Mouse (Mus musculus) liver, embryonic 13.5 days (tissue): Measurements from ENCODE around the gene 0610030E20Rik. TPM values are rescaled to one million over a fixed set of nuclear protein-coding genes. Genes with fewer than 3 reads are reported as not detected.

Source experiments
- ATAC-seq: fragments of 200-750 bp; cut with Nextera tagmentation; 2 replicates; pipeline ENCODE4 v1.8.0; 2017; ENCODE audit warnings: low read depth, mild to moderate bottlenecking, moderate number of reproducible peaks, moderate library complexity
- DNase-seq: peaks from one replicate; pipeline ENCODE4 v3.0.0; 2022
- H3K27ac ChIP-seq: fragments of 300-500 bp; sonication (generic); 2 replicates; pipeline ENCODE4 v1.5.1; 2015; ENCODE audit warnings: moderate library complexity, mild to moderate bottlenecking, inconsistent platforms
- H3K27me3 ChIP-seq: fragments of 300-500 bp; sonication (generic); 2 replicates; pipeline ENCODE4 v1.6.1; 2015; ENCODE audit warnings: mild to moderate bottlenecking, inconsistent platforms
- H3K36me3 ChIP-seq: fragments of 300-500 bp; sonication (generic); 2 replicates; pipeline ENCODE4 v1.6.1; 2015; ENCODE audit warnings: mild to moderate bottlenecking, inconsistent platforms
- H3K4me1 ChIP-seq: fragments of 300-500 bp; sonication (generic); replicated peaks from 2 replicates; pipeline ENCODE4 v1.6.1; 2015; ENCODE audit warnings: inconsistent platforms
- H3K4me2 ChIP-seq: fragments of 300-500 bp; sonication (generic); 2 replicates; pipeline ENCODE4 v1.6.1; 2015; ENCODE audit warnings: inconsistent platforms, mild to moderate bottlenecking, moderate library complexity
- H3K4me3 ChIP-seq: fragments of 300-500 bp; sonication (generic); replicated peaks from 2 replicates; pipeline ENCODE4 v1.5.1; 2015; ENCODE audit warnings: mild to moderate bottlenecking, inconsistent platforms
- H3K9ac ChIP-seq: fragments of 300-500 bp; sonication (generic); 2 replicates; pipeline ENCODE4 v1.6.1; 2015; ENCODE audit warnings: mild to moderate bottlenecking, inconsistent platforms
- H3K9me3 ChIP-seq: fragments of 300-500 bp; sonication (generic); replicated peaks from 2 replicates; pipeline ENCODE4 v1.6.1; 2016; ENCODE audit warnings: inconsistent platforms
- WGBS: fragments of 180-500 bp; shearing (Covaris S2); methylation state at CpG from one replicate; pipeline ENCODE4 v1.1.7; 2015; ENCODE audit not compliant: insufficient replicate concordance; 5-methylcytosine and 5-hydroxymethylcytosine counted together
- polyA plus RNA-seq: library from polyadenylated mRNA; unstranded; fragments of >200 nt; fragmentation: Nextera tagmentation; extraction: Ambion mirVana; gene quantifications from 2 replicates; pipeline ENCODE4 v1.2.1, GENCODE M21; 2015

Gene 0610030E20Rik
- polyA plus RNA-seq, 1 experiment from 2014 or later: 14.5 TPM

DNA sequence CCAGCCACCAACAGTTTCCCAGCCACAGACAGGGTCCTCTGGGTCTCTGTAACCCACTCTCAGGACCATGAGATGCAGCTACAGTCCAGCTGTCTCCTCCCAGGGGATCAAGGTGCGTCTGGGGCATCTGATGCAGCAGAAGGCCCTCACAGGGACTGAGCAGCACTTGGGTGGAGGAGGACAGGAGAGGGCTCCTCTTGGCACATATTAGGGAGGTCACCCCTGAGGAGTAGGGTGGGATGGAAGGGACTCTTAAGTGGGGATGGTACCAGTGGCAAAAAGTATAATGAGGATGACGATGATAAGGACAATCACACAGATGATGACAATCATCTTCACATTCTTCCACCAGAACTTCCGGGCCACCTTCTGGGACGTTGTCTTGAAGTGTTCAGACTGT lies 38.1 kb downstream of the 0610030E20Rik start:
- Histone ChIP-seq H3K4me1 (peaks cover 85% of the 10 kb centered on the region), H3K36me3 (peaks cover 45% of the 10 kb centered on the region), H3K9ac (peak overlapping the region; percentile 39; the same call in 1 of the 2 replicates), H3K4me3 (no peak overlapping the region), H3K27ac (peak overlapping the region; percentile 91), H3K27me3 (no peaks in the 10 kb centered on the region), H3K4me2 (peak overlapping the region; percentile 18; the same call in 1 of the 2 replicates), H3K9me3 (no peaks in the 10 kb centered on the region)
- ATAC-seq (no peak), DNase-seq (no peak)
- 32% methylated on average over 4 of the region's 4 CpGs for whole genome bisulfite sequencing

DNA sequence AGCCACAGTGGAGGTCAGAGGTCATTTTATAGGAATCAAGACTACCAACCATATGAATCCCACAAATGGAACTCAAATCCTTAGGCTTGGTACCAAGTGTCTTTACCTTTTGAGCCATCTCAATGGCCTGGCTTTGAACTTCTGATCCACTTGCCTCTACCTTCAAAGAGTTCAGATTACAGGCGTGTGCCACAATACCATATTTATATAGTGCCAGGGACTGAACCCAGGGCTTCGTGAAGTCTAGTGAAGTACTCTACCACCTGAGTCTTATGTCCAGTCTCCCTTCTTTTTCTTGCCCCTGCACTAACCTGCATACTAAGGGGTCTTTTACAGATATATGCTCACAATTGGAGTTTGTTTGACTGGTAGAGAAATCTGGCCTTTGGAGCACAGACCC lies 39.4 kb downstream of the 0610030E20Rik start:
- no peak for DNase-seq
- peaks cover 45% of the 10 kb centered on the region for H3K36me3 ChIP-seq
- H3K4me2 ChIP-seq: 0 out of 2 replicates have a peak overlapping the region, but pooled peaks have one; percentile 9
- peak overlapping the region; percentile 91 for H3K27ac ChIP-seq
- no peak for ATAC-seq
- H3K4me1 ChIP-seq: peaks cover 82% of the 10 kb centered on the region
- H3K9me3 ChIP-seq: no peaks in the 10 kb centered on the region
- 90% methylated on average over 2 of the region's 2 CpGs for WGBS
- H3K9ac ChIP-seq: peak overlapping the region; percentile 42
- no peak overlapping the region for H3K4me3 ChIP-seq
- no peaks in the 10 kb centered on the region for H3K27me3 ChIP-seq

DNA sequence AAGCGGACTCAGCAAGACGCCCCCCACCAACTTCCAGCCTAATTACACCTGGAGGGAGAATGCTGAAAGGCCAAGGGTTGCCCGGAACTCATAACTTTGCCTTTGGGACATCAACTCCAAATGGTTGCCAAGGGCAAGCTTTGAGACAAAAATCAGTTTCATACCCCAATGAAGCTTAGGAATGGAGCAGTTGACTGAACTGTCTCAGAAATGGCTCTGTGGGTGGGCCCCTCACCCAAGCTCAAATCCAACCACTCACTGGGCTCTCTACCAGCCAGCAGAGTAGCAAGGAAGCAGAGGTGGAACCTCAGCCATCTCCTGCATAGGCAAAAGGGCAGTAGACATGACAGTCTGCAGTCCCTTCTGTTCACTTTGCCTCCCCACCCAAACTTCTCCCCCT lies 40.7 kb downstream of the 0610030E20Rik start:
- ATAC-seq (no peak), DNase-seq (no peak)
- peak overlapping the region; percentile 98 for H3K9ac ChIP-seq
- H3K9me3 ChIP-seq: no peaks in the 10 kb centered on the region
- 70% methylated on average over 3 of the region's 3 CpGs for WGBS
- peaks cover 81% of the 10 kb centered on the region for H3K4me1 ChIP-seq
- no peaks in the 10 kb centered on the region for H3K27me3 ChIP-seq
- H3K4me2 ChIP-seq: peak overlapping the region; percentile 93
- peaks cover 53% of the 10 kb centered on the region for H3K36me3 ChIP-seq
- peak overlapping the region; percentile 100 for H3K27ac ChIP-seq
- peak overlapping the region; percentile 84 for H3K4me3 ChIP-seq

DNA sequence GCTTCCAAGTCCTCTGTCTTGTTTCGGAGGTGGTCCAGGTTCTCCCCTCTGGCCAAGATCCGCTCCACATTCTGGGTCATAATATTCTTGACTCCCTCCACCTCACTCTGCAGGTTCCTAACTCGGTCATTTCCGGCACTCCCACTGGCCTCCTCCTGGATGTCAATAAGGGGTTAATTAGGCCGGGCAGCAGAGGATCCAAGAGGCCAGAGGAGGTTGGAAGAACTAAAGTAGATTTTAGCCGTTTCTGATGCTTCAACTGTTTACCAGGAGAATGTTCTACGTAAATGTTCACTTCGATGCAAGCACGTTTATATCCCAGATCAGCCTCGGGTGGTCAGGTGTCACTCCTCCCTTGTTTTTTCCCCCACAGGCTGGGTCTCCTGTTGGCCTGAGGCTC lies 41.1 kb downstream of the 0610030E20Rik start:
- Histone ChIP-seq H3K27me3 (no peaks in the 10 kb centered on the region), H3K4me2 (peak overlapping the region; percentile 93), H3K36me3 (peaks cover 57% of the 10 kb centered on the region), H3K9me3 (no peaks in the 10 kb centered on the region), H3K27ac (peak overlapping the region; percentile 100), H3K4me3 (peak overlapping the region; percentile 84), H3K9ac (peak overlapping the region; percentile 98), H3K4me1 (peaks cover 81% of the 10 kb centered on the region)
- ATAC-seq: no peak
- DNase-seq: no peak
- 47% methylated on average over 10 of the region's 10 CpGs for WGBS

DNA sequence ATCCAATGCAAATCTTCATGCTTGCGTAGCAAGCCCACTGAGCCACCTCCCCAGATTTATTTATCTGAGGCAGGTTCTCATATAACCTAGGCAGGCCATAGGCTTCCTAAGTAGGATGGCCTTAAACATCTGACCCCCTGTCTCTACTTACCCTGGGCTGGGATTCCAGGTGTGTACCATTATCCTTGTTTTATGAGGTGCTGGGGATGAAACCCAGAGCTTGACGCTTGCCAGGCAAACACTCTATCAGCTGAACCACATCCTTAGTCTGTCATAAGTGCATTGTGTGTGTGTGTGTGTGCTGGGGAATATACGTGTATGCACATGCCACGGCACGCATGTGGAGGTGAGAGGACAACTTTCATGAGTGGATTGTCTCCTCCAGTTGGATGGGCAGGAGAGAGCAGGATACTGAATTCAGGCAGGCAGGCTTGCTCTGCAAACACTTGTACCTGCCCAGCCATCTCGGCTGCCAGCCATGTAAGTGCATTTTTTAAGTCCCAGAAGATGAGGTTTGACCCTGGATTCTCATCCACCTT lies 41.7 kb downstream of the 0610030E20Rik start:
- 43% methylated on average over 6 of the region's 6 CpGs for WGBS
- H3K9ac ChIP-seq: peak overlapping the region; percentile 98
- ATAC-seq (no peak), DNase-seq (no peak)
- H3K4me2 ChIP-seq: peak overlapping the region; percentile 93
- H3K4me1 ChIP-seq: peaks cover 81% of the 10 kb centered on the region
- no peaks in the 10 kb centered on the region for H3K27me3 ChIP-seq
- peak overlapping the region; percentile 84 for H3K4me3 ChIP-seq
- peak overlapping the region; percentile 100 for H3K27ac ChIP-seq
- no peaks in the 10 kb centered on the region for H3K9me3 ChIP-seq
- peaks cover 60% of the 10 kb centered on the region for H3K36me3 ChIP-seq

DNA sequence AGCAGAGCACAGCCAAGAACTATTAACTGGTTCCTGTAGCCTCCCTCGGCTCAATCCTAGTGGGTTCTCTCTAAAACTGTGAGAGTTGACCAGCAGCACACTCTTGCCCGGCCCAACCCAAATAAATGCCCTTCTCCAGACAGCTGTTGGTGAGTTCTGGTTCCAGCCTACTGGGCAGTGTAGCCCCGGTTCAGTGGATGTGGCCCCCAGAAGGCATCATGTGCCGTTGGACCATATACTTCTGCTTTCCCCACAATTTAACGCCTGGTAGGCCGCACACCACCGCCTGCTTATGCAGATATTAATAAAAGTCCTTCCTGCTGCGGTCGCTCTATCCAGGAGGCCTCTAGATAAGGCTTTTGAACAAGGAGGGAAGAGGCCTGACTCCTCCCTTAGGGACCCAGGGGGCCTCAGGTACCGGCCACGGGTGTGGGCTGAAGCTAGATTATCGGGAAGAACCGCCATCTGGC lies 42.4 kb downstream of the 0610030E20Rik start:
- peaks cover 81% of the 10 kb centered on the region for H3K4me1 ChIP-seq
- whole genome bisulfite sequencing: under 1% methylated on average over 13 of the region's 13 CpGs

DNA sequence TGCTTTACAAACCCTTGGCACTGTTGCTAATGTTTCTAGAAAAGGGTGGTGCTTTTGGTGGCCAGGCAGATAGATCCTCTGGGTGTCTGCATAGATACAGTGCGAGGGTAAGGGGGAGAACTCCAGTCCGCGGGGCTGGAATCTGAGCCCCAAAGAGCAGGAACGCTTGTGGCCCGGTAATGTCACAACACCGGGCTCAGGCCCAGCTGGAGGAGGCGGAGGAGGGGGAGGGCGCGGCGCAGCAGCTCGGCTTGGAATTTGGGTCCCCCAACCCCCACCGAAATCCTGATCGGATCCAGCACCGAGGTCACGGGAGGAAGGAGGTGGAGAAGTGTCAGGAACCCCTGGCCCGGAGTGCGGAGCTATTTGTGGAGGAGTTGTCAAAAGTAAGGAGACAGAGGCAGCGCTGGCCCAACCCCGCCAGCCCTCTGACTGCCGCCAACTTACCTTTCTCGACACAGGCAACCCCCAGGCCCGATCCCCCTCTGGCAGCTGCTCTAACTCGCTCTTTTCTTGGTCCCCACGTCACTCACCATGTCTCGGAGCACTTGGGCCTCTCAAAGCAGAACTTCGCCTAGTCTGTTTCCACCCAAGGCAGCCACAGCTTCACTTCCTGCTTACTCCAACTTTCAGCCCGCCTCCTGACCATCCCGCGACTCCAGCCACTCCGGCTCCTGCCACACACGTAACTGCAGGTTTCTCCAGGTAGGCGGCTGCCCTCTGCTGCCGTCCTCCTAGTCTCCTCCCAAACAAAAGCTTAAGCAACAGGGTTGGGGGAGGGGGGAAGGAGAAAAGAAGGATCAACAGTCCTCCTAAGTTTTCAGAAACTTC lies 43.0 kb downstream of the 0610030E20Rik start, which contains the start of gene Vamp8:
Gene Vamp8, minus strand, starts transcription at position 763 of the 831 bp plus-strand sequence.
- Histone ChIP-seq H3K36me3 (peaks cover 55% of the 10 kb centered on the region), H3K4me3 (peak within 1 kb of the TSS; percentile 84), H3K27me3 (no peaks in the 10 kb centered on the region), H3K27ac (peak within 1 kb of the TSS; percentile 100), H3K4me2 (peak within 1 kb of the TSS; percentile 93), H3K9me3 (no peaks in the 10 kb centered on the region), H3K9ac (peak within 1 kb of the TSS; percentile 98), H3K4me1 (peaks cover 76% of the 10 kb centered on the region)
- ATAC-seq (peak; percentile 43), DNase-seq (peak; percentile 66)
- WGBS: under 1% methylated on average over 33 of the region's 33 CpGs

More for the DNA sequence above, 42.4 kb downstream of the 0610030E20Rik start:
- DNase-seq: peak; percentile 90
- peak overlapping the region; percentile 93 for H3K4me2 ChIP-seq
- peak; percentile 91 for ATAC-seq
- peak overlapping the region; percentile 84 for H3K4me3 ChIP-seq
- H3K27ac ChIP-seq: peak overlapping the region; percentile 100
- no peaks in the 10 kb centered on the region for H3K9me3 ChIP-seq
- H3K9ac ChIP-seq: peak overlapping the region; percentile 98
- H3K36me3 ChIP-seq: peaks cover 61% of the 10 kb centered on the region
- no peaks in the 10 kb centered on the region for H3K27me3 ChIP-seq

DNA sequence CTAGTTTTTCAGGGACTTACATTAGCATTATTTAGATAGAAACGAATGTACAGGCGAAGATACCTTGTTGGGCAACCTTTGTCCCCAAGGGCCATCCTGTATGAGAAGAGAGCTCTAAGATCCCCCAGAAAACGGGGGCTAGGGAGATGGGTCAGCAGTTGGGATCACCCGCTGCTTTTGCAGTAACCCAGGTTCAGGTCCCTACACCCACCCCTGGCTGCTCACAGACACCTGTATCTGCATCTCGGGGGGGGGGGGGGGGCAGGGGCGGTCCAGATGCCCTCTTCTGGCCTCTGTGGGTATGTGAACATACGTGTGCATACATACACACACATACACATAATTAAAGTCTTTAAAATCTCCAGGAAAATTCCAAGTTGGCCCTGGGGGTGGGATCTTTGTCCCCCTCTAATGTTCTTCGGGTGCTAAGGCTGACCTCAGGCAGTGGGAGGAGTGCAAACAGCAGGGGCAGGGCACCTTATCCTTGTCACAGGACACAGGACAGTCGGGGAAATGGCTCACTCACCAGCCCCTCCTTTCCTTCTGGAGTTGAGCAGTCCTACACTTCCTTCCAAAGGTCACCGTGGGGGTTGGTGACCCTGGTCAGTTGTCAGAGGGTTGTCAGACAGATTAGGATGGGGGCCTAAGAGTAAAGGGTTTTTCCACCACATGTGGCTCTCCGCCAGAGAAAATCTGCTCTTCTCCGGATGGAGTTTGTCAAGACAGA lies 43.8 kb downstream of the 0610030E20Rik start:
- WGBS: 3% methylated on average over 12 of the region's 12 CpGs
- Histone ChIP-seq H3K27me3 (no peaks in the 10 kb centered on the region), H3K27ac (peak overlapping the region; percentile 100), H3K4me3 (peak overlapping the region; percentile 84), H3K9me3 (no peaks in the 10 kb centered on the region), H3K4me1 (peaks cover 75% of the 10 kb centered on the region), H3K36me3 (peaks cover 47% of the 10 kb centered on the region), H3K4me2 (peak overlapping the region; percentile 93), H3K9ac (peak overlapping the region; percentile 98)
- DNase-seq: peak; percentile 67
- peak; percentile 71 for ATAC-seq

DNA sequence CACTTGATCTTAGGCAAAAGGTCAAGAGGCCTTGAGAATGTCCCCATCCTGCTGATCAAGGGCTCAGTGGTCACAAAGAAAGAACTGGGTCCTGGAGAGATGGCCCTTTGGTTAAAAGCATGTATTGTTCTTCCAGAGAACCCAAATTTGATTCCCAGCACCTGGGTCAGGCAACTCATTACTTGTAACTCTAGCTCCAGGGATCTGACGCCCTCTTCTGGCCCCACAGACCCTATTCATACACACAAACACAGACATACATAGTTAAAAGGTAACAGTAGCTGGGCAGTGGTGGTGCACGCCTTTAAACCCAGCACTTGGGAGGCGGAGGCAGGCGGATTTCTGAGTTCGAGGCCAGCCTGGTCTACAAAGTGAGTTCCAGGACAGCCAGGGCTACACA lies 45.2 kb downstream of the 0610030E20Rik start:
- Histone ChIP-seq H3K4me2 (peak overlapping the region; percentile 93), H3K27ac (peak overlapping the region; percentile 100), H3K9me3 (no peaks in the 10 kb centered on the region), H3K27me3 (no peaks in the 10 kb centered on the region), H3K9ac (peak overlapping the region; percentile 98; the same call in 1 of the 2 replicates), H3K36me3 (peaks cover 37% of the 10 kb centered on the region), H3K4me3 (peak overlapping the region; percentile 84), H3K4me1 (peaks cover 71% of the 10 kb centered on the region)
- 85% methylated on average over 5 of the region's 5 CpGs for WGBS
- DNase-seq (no peak), ATAC-seq (no peak)

DNA sequence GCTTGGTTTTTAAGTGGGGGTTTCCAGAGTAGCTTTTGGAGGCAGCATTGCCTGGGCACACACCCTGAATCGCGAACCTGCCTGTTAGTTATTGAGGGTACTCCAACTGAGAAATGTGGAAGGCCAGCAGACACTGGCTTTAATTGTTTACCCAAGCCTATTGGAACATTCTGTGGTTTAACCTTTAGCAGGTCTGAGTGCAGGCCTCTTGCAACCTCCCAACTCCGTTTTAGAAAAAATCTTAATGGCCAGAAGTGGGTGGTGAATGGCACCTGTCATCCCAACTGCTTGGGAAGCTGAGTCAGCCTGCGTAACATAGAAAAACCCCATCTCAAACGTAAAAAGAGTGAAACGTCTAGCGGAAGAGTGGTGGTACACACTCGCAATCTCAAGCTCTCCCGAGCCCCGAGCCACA lies 49.7 kb downstream of the 0610030E20Rik start:
- H3K4me3 ChIP-seq: no peak overlapping the region
- no peaks in the 10 kb centered on the region for H3K27me3 ChIP-seq
- ATAC-seq (no peak), DNase-seq (no peak)
- H3K27ac ChIP-seq: no peak overlapping the region
- peaks cover 62% of the 10 kb centered on the region for H3K4me1 ChIP-seq
- H3K36me3 ChIP-seq: peaks cover 20% of the 10 kb centered on the region
- no peak overlapping the region for H3K4me2 ChIP-seq
- no peaks in the 10 kb centered on the region for H3K9me3 ChIP-seq
- H3K9ac ChIP-seq: no peak overlapping the region
- 70% methylated on average over 10 of the region's 10 CpGs for WGBS

DNA sequence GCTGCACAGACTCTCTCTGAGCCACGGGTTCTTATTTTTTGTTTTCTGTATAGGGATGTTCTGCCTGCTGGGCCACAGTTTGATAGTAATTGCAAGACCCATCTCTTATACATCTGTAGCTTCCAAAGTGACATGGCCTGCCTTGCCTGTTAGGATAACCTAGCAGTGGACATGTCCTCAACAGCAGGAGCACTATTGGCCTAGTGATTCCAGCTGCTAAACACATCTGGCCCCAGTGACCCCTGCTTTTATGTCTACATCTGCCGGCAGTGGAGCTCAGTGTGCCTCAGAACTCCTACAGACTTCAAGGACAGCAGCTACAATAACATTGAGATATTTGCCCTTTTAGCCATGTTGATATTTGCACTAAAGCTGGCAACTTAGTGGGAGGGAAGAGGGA lies 52.9 kb downstream of the 0610030E20Rik start:
- no peak overlapping the region for H3K4me2 ChIP-seq
- no peak for DNase-seq
- 65% methylated on average over 2 of the region's 2 CpGs for WGBS
- H3K4me3 ChIP-seq: no peak overlapping the region
- ATAC-seq: no peak
- no peaks in the 10 kb centered on the region for H3K9me3 ChIP-seq
- H3K9ac ChIP-seq: no peak overlapping the region
- H3K27ac ChIP-seq: peak overlapping the region; percentile 50; the same call in 1 of the 2 replicates
- H3K36me3 ChIP-seq: no peaks in the 10 kb centered on the region
- H3K27me3 ChIP-seq: no peaks in the 10 kb centered on the region
- H3K4me1 ChIP-seq: peaks cover 34% of the 10 kb centered on the region
